Mouse (Mus musculus) midbrain, postnatal 0 days (tissue): ENCODE measurements around the gene Mrpl55. TPM values are rescaled to one million over a fixed set of nuclear protein-coding genes. Genes with fewer than 3 reads are reported as not detected.

Experiments
- ATAC-seq: fragments of 200-750 bp; cut with Nextera tagmentation; 2 replicates; pipeline ENCODE4 v1.8.0; 2017; ENCODE audit warnings: moderate number of reproducible peaks, mild to moderate bottlenecking, moderate TSS enrichment, moderate library complexity; ENCODE audit not compliant: low FRiP score
- DNase-seq: peaks from one replicate; pipeline ENCODE4 v3.0.0-alpha.2; 2015; ENCODE audit warnings: low spot score
- H3K27ac ChIP-seq: fragments of 300-500 bp; sonication (generic); 2 replicates; pipeline ENCODE4 v1.5.1; 2014; ENCODE audit warnings: low read depth, mild to moderate bottlenecking, low read length, mixed read lengths
- H3K27me3 ChIP-seq: fragments of 300-500 bp; sonication (generic); 2 replicates; pipeline ENCODE4 v1.6.1; 2014; ENCODE audit warnings: low read length, control low read depth, mixed read lengths; ENCODE audit not compliant: insufficient read depth
- H3K36me3 ChIP-seq: fragments of 300-500 bp; sonication (generic); 2 replicates; pipeline ENCODE4 v1.6.1; 2014; ENCODE audit warnings: low read length, control low read depth, mixed read lengths; ENCODE audit not compliant: insufficient read depth
- H3K4me1 ChIP-seq: fragments of 300-500 bp; sonication (generic); 2 replicates; pipeline ENCODE4 v1.6.1; 2014; ENCODE audit warnings: mild to moderate bottlenecking, control low read depth, antibody characterized with exemption, low read length, mixed read lengths; ENCODE audit not compliant: insufficient read depth
- H3K4me2 ChIP-seq: fragments of 300-500 bp; sonication (generic); 2 replicates; pipeline ENCODE4 v1.6.1; 2014; ENCODE audit warnings: low read depth, mild to moderate bottlenecking, low read length, mixed read lengths; ENCODE audit not compliant: poor library complexity, severe bottlenecking
- H3K4me3 ChIP-seq: fragments of 300-500 bp; sonication (generic); 2 replicates; pipeline ENCODE4 v1.5.1; 2014; ENCODE audit warnings: low read depth, mild to moderate bottlenecking, low read length, moderate library complexity
- H3K9ac ChIP-seq: fragments of 300-500 bp; sonication (generic); replicated peaks from 2 replicates; pipeline ENCODE4 v1.6.1; 2014; ENCODE audit warnings: mild to moderate bottlenecking, low read length, moderate library complexity, mixed read lengths; ENCODE audit not compliant: poor library complexity, severe bottlenecking
- H3K9me3 ChIP-seq: fragments of 300-500 bp; sonication (generic); 2 replicates; pipeline ENCODE4 v1.6.1; 2016; ENCODE audit warnings: low read length, control low read depth
- CTCF ChIP-seq: IDR thresholded peaks from 2 replicates; pipeline ENCODE4 v1.5.1; 2016; ENCODE audit warnings: antibody characterized with exemption, mild to moderate bottlenecking
- WGBS: fragments of 180-500 bp; shearing (Covaris S2); extraction: QIAGEN DNeasy Blood & Tissue Kit; methylation state at CpG from one replicate; pipeline ENCODE4 v1.1.7; 2014; 5-methylcytosine and 5-hydroxymethylcytosine counted together
- polyA plus RNA-seq: library from polyadenylated mRNA; unstranded; fragments of >200 nt; fragmentation: Nextera tagmentation; extraction: Ambion mirVana; gene quantifications from 2 replicates; pipeline ENCODE4 v1.2.1, GENCODE M21; 2015
- total RNA-seq: library from RNA; depleted of rRNA; stranded (reverse); fragments of >200 nt; gene quantifications from 2 replicates; pipeline ENCODE4 v1.2.3, GENCODE M21; 2014

Mrpl55 gene
- total and polyA plus RNA-seq, 2 experiments from 2014 or later = 80.6 to 104 TPM

GRCm38 (mm10) chr11:59228122-59228953 lies 26.1 kb downstream of the Mrpl55 start, which contains the start of gene Arf1:
Gene Arf1, minus strand, starts transcription at chr11:59228270.
- TF ChIP-seq CTCF = no peak; the same call in 1 of the 2 replicates
- Histone ChIP-seq H3K36me3 (no peaks in the 10 kb centered on the region), H3K27me3 (no peaks in the 10 kb centered on the region), H3K4me2 (peak within 1 kb of the TSS; percentile 91), H3K27ac (peak within 1 kb of the TSS; percentile 94), H3K9ac (peak within 1 kb of the TSS; percentile 98), H3K4me3 (peak within 1 kb of the TSS; percentile 100), H3K9me3 (no peaks in the 10 kb centered on the region), H3K4me1 (peaks cover 15% of the 10 kb centered on the region)
- DNase-seq (peak; percentile 97), ATAC-seq (peak; percentile 96)
- WGBS = 5% methylated on average over 53 of the region's 59 CpGs

GRCm38 (mm10) chr11:59230144-59230760 lies 28.0 kb downstream of the Mrpl55 start:
- H3K4me3 ChIP-seq = no peak overlapping the region
- H3K27me3 ChIP-seq = no peaks in the 10 kb centered on the region
- DNase-seq = peak; percentile 59
- peaks cover 9% of the 10 kb centered on the region for H3K4me1 ChIP-seq
- H3K36me3 ChIP-seq = no peaks in the 10 kb centered on the region
- ATAC-seq = no peak
- peak; percentile 74 for TF ChIP-seq CTCF
- no peak overlapping the region for H3K9ac ChIP-seq
- no peak overlapping the region for H3K4me2 ChIP-seq
- 11% methylated on average over 7 of the region's 7 CpGs for WGBS
- H3K9me3 ChIP-seq = no peaks in the 10 kb centered on the region
- H3K27ac ChIP-seq = no peak overlapping the region

- no peaks in the 10 kb centered on the region for H3K9me3 ChIP-seq
- H3K27me3 ChIP-seq = no peaks in the 10 kb centered on the region
- H3K4me2 ChIP-seq = no peak overlapping the region
- DNase-seq = no peak
- no peaks in the 10 kb centered on the region for H3K4me1 ChIP-seq
- 54% methylated on average over 2 of the region's 2 CpGs for WGBS
- no peak for ATAC-seq
- H3K4me3 ChIP-seq = no peak overlapping the region
- no peaks in the 10 kb centered on the region for H3K36me3 ChIP-seq
- H3K27ac ChIP-seq = no peak overlapping the region
- H3K9ac ChIP-seq = no peak overlapping the region
- TF ChIP-seq CTCF = peak; percentile 41
Observed at GRCm38 (mm10) chr11:59232797-59233196, 30.5 kb downstream of the Mrpl55 start.

- no peak overlapping the region for H3K4me3 ChIP-seq
- ATAC-seq = peak; percentile 75
- TF ChIP-seq CTCF = peak; percentile 63
- no peaks in the 10 kb centered on the region for H3K36me3 ChIP-seq
- no peak overlapping the region for H3K4me2 ChIP-seq
- no peaks in the 10 kb centered on the region for H3K9me3 ChIP-seq
- no peaks in the 10 kb centered on the region for H3K4me1 ChIP-seq
- 1% methylated on average over 14 of the region's 15 CpGs for WGBS
- H3K9ac ChIP-seq = 0 out of 2 replicates have a peak overlapping the region, but pooled peaks have one; percentile 29
- H3K27ac ChIP-seq = no peak overlapping the region
- peak; percentile 85 for DNase-seq
- H3K27me3 ChIP-seq = no peaks in the 10 kb centered on the region
Observed at GRCm38 (mm10) chr11:59238525-59239427, 36.5 kb downstream of the Mrpl55 start.

GRCm38 (mm10) chr11:59239428-59239785 lies 37.1 kb downstream of the Mrpl55 start:
- TF ChIP-seq CTCF = no peak
- no peaks in the 10 kb centered on the region for H3K36me3 ChIP-seq
- H3K4me2 ChIP-seq = no peak overlapping the region
- no peaks in the 10 kb centered on the region for H3K9me3 ChIP-seq
- ATAC-seq = no peak
- no peaks in the 10 kb centered on the region for H3K4me1 ChIP-seq
- no peak overlapping the region for H3K4me3 ChIP-seq
- no peak for DNase-seq
- WGBS = 52% methylated on average over 4 of the region's 4 CpGs
- H3K27ac ChIP-seq = no peak overlapping the region
- no peak overlapping the region for H3K9ac ChIP-seq
- no peaks in the 10 kb centered on the region for H3K27me3 ChIP-seq
